Mouse (Mus musculus) urinary bladder, postnatal 10 days (tissue): ENCODE measurements around the gene Rragc.

Source experiments
- DNase-seq: peaks from one replicate; pipeline ENCODE4 v3.0.0; 2022; ENCODE audit warnings: low spot score

The Rragc gene

DNA sequence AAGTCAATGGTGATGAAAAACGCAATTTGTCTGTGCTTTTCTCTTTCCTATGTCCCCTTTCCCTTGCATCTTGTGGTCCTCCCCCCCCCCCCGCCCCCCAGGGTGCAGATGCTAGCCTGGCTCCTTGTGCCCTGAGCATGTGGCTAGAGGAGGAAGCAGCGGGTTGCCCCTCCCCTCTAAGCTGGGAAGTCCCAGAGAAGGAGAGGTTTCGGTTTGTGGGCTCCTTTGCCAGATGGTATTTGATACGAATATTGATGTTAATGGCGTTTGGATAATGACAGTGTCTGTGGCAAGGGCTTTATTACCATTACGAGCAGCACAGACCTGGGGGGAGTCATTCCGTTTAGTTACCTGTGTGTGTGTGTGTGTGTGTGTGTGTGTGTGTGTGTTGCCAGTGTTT is 34.8 kb downstream of the Rragc start:
- no peak for DNase-seq

DNA sequence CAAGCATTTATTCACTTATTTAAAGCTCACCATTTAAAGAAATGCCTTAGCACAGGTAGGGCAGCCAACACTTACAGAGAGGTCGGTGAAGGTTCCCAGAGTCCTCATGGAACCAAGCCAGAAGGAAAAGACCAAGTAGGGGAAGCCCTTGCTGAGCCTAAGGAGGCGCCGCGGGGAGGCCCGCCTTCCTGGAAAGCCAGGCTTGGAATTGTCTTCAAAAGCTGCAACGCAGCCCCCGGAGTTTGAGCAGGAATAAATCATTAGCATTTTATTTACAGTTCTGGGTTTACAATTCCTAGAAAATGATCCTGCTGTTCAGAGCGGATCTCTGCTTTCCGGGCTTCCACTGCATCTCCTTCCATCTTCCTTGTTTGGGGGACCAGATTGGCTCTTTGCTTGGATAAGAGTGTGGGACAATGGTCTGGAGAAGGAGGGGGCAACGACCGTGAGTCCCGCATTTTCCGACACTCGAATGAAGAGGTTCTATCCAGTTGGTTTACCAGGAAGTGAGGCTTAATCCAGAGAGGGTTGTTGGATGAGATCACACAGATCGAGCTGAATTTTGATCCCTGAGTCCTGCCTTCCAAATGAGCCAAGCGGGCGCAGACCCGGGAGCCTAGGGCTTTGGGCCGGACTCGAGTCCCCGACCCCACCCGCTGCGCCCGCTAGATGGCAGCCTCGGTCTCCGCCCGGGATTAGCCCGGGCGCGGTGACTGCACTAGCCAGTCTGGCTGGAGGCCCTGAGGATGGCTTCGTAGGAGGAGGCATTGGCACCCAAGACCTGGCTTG is 39.7 kb downstream of the Rragc start:
- peak; percentile 18 for DNase-seq

DNA sequence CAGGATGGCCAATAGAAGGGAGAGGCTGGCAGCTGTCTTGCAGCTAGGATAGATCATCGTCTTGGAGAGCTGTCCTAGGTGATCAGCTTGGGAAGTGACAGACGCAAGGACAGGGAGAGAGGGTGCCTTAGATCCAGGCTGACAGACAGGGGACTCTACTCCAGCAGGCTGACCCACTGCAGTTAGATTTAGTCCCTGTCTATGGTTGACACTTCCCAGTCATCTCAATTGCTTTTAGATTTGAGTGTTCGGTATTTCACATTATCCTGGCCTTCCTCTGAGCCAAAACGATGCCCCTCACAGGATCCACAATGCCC is 40.2 kb downstream of the Rragc start:
- DNase-seq: no peak

DNA sequence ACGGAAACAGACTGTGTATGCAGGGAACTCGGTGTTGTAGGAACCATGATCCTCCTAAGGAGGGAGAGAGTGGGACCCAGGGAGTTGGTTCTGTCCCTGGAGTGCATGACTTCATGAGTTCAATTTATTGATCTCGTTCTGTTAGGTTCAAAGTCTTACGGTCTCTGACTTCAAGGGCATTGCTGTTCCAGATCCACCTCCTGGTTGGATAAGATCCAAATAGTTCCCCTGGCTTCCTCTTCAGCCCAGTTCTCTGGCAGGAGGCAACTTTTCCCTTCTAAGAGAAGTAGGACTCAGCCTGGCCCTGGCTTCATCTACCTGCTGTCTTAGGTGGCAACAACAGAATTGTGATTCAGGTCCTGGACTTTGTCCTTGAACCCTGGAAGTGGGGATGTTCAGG is 40.6 kb downstream of the Rragc start:
- DNase-seq: no peak

DNA sequence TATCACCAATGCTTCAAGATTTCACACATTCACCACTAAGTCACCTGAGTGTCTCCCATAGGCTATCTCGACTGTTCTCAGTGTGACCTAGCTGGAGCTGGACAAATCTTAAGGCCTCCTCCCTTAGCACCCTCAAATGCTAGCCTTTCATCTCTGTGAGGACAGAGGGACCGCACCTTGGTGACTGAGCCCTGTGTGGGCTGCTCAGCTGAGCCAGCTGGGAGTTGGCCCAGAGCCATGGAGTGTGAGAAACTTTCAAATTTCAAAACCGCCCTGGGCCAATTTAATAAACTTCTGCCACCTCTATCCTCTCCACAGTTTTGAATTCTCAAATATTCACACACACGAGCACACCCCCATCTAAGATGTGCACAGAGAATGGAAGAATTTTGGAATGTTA is 43.7 kb downstream of the Rragc start:
- DNase-seq: no peak

DNA sequence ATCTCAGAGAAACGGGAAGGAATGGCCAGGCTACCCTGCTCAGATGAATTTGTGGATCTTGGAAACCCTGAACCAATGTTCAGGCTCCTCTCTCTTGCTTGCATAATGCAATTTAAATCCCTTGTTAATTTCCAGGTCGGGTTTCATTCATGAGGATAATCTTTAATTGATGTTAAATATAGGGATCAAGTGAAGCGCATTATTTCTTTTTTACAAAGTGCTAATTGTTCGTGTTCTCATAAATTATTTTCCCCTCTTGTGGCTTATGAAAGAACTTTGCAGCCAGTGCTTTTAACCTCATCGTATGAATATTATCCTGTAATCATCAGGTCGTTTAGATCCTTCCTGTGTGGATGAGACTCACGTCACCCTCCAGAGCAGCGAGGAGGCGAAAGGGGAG is 45.5 kb downstream of the Rragc start:
- DNase-seq: no peak

DNA sequence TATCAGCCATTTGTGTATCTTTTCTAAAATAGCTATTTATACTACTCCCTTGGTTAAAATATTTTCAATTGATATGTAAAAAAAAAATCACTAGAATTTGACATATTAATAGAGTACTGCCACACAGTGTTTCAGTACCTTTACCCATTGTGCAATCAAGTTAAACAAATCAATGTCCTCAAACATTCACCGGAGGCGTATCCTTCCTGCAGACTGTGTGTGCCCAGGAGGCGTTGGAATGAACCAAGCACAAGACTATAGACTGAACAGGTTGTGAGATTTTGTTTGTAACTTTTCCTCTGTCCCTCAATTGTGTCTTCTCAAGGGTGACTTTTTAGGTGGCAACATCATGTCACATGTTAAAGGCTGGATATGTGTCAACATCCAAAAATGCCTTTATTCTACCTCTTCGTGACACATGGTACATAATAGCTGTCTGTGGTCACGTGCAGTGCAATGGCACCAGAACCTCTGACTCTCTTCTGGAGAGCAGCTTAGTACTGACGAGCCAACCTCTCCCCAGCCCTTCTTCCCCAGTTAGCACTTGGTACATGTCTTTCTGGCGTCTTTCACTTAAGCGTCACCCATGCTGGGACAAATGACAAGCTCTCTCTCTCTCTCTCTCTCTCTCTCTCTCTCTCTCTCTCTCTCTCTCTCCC is 51.5 kb downstream of the Rragc start:
- DNase-seq: no peak

DNA sequence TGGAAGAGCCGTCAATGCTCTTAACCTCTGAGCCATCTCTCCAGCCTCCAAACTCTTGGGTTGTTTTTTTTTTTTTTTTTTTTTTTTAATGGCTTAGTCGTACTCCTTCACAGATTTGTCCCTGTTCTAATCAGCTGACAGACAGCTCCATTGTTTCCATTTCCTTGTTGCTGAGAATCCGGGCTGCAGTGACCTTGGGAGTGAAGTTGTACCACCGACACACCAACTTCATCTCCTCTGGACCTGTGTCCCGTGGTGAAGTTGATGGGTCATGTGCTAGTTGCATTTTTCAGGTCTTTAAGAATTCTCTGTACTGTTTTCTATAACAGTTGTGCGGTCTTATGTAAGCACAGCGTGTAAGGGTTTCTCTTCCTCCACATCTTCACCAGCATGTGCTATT is 52.2 kb downstream of the Rragc start:
- DNase-seq: no peak

DNA sequence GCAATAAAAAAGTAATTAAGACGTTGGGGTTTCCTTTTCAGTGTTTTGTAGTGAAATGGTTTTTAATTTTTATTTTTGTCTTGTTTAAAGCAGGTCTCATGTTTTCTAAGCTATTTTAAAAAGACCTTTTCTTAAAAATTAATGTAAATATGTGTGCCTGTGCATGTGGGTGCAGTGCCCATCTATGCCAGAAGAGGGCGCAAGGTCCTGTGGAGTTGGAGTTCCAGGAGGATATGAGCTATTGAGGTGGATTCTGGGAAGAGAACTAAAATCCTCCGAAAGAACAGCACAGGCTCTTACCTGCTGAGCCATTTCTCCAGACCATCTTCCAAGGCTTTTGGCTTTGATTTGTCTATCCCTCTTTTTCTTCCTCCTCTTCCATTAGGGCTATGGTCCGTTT is 53.8 kb downstream of the Rragc start:
- no peak for DNase-seq

DNA sequence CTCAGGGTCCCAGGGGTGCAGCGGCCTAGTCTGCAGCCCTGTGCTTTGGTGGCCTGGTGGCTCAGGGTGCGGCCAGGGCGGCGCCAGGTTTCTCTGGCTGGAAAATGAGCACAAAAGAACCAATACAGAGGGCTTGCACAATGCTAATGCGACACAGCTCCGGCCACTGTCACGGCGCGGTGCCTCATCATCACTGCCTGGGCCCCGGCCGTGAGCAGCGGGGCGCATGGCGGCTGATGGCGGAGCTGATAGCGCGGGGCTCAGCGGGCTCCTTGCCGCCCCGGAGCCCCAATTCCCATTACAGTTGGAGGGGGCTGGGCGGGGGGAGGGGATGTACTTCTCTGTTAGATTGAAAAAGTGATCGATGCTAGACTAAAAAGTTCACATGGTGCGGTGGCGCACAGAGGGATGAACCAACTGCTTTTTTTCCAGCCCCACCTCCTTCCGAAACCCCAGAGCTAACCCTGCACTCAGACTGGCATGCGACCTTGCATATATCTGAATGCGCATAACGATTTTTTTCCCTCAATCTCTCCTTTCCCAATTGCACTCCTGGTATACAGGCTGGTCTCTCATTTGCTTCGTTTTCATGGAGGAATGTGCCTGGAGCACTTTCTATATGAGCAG is 55.3 kb downstream of the Rragc start:
- no peak for DNase-seq

DNA sequence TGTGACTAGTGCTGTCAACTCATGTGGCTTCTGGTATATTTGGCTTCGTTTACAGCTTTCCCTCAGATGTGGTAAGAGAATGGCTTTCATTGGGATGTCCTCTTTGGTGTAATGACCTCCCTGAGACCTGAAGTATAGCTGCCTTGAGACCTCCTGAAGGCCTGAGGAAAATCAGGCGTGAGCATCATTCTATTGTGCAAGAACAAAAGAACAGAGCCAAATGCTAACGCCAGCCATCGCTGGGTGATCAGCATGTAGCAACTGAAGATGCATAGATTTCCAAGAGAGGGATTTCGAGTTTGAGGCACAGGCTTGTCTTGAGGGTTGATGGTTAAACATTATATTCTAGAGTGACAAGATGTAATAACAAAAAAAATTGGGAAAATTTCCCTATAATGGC is 64.9 kb downstream of the Rragc start:
- DNase-seq: no peak
